Mouse (Mus musculus): ENCODE measurements at regions not wholly inside any gene's neighbourhood (a gene's known extent, or its start where the extent isn't known, plus 50 kb on each side); places are given as distances from the start of the nearest gene placed in this dataset.
A peak's percentile ranks its signal among the peaks of the same experiment; 100 is the strongest.

- peak; percentile 55 for DNase-seq
These were observed 278.3 kb upstream of the Sulf2 start for GRCm38 (mm10) chr2:166433655-166434333.

- DNase-seq = no peak
These were observed 277.6 kb upstream of the Sulf2 start for GRCm38 (mm10) chr2:166432948-166433654.

- no peak for DNase-seq
These were observed 277.1 kb upstream of the Sulf2 start for GRCm38 (mm10) chr2:166432531-166432930.

GRCm38 (mm10) chr2:166429918-166430317 lies 274.5 kb upstream of the Sulf2 start:
- DNase-seq = peak; percentile 39

- no peak for DNase-seq
These were observed 274.0 kb upstream of the Sulf2 start for GRCm38 (mm10) chr2:166429494-166429893.

GRCm38 (mm10) chr2:166427390-166427789 lies 271.9 kb upstream of the Sulf2 start:
- no peak for DNase-seq

- peak; percentile 56 for DNase-seq
These were observed 271.5 kb upstream of the Sulf2 start for GRCm38 (mm10) chr2:166426960-166427359.

GRCm38 (mm10) chr2:166426457-166426856 lies 271.0 kb upstream of the Sulf2 start:
- DNase-seq = no peak

- DNase-seq = no peak
These were observed 269.7 kb upstream of the Sulf2 start for GRCm38 (mm10) chr2:166425141-166425540.

GRCm38 (mm10) chr2:166423132-166423660 lies 267.7 kb upstream of the Sulf2 start:
- DNase-seq = no peak

GRCm38 (mm10) chr2:166420275-166420674 lies 264.8 kb upstream of the Sulf2 start:
- no peak for DNase-seq

GRCm38 (mm10) chr2:166419271-166419670 lies 263.8 kb upstream of the Sulf2 start:
- DNase-seq = no peak

GRCm38 (mm10) chr2:166418279-166418678 lies 262.8 kb upstream of the Sulf2 start:
- DNase-seq = no peak

- no peak for DNase-seq
These were observed 262.2 kb upstream of the Sulf2 start for GRCm38 (mm10) chr2:166417628-166418027.

GRCm38 (mm10) chr2:166415481-166415965 lies 260.1 kb upstream of the Sulf2 start:
- DNase-seq = peak; percentile 48

GRCm38 (mm10) chr2:166414856-166415255 lies 259.4 kb upstream of the Sulf2 start:
- DNase-seq = no peak

- no peak for DNase-seq
These were observed 256.8 kb upstream of the Sulf2 start for GRCm38 (mm10) chr2:166412031-166412858.

- no peak for DNase-seq
These were observed 253.9 kb upstream of the Sulf2 start for GRCm38 (mm10) chr2:166409391-166409790.

- no peak for DNase-seq
These were observed 253.3 kb upstream of the Sulf2 start for GRCm38 (mm10) chr2:166408806-166409205.

- DNase-seq = no peak
These were observed 252.5 kb upstream of the Sulf2 start for GRCm38 (mm10) chr2:166408009-166408408.

GRCm38 (mm10) chr2:166406826-166407225 lies 251.4 kb upstream of the Sulf2 start:
- no peak for DNase-seq

GRCm38 (mm10) chr2:166403319-166403718 lies 247.9 kb upstream of the Sulf2 start:
- no peak for DNase-seq

- no peak for DNase-seq
These were observed 246.4 kb upstream of the Sulf2 start for GRCm38 (mm10) chr2:166401860-166402259.
